Mouse (Mus musculus) embryonic fibroblast, embryonic 13.5 days (primary cell): Measurements from ENCODE around the gene Rhoq. TPM values are rescaled to one million over a fixed set of nuclear protein-coding genes. Genes with fewer than 3 reads are reported as not detected.

Source experiments
- H3K27ac ChIP-seq: 2 replicates; pipeline ENCODE4 v1.5.1; 2012; ENCODE audit warnings: low read length, control low read depth, inconsistent platforms; ENCODE audit not compliant: insufficient read depth
- H3K4me1 ChIP-seq: 2 replicates; pipeline ENCODE4 v1.6.1; 2011; ENCODE audit warnings: low read length; ENCODE audit not compliant: control insufficient read depth, insufficient read depth
- H3K4me3 ChIP-seq: 2 replicates; pipeline ENCODE4 v1.5.1; 2011; ENCODE audit warnings: mild to moderate bottlenecking, control low read depth, low read length; ENCODE audit not compliant: insufficient read depth
- CTCF ChIP-seq: IDR thresholded peaks from 2 replicates; pipeline ENCODE4 v1.5.1; 2011; ENCODE audit warnings: mild to moderate bottlenecking, control low read depth, low read length, moderate library complexity, borderline replicate concordance; ENCODE audit not compliant: insufficient read depth
- POLR2A ChIP-seq: IDR thresholded peaks from 2 replicates; pipeline ENCODE4 v1.6.1; 2011; ENCODE audit warnings: low read depth, mild to moderate bottlenecking, control low read depth, low read length, moderate library complexity
- polyA plus RNA-seq: library from polyadenylated mRNA; stranded (reverse); fragments of >200 nt; gene quantifications from 2 replicates; pipeline ENCODE4 v1.2.4, GENCODE M21; 2011; ENCODE audit warnings: low read depth; ENCODE audit not compliant: missing spikeins, insufficient read length

Gene Rhoq
- polyA plus RNA-seq, 1 experiment, result 177 TPM

GRCm38 (mm10) chr17:87025269-87025949, 62.5 kb downstream of the Rhoq start, which contains the start of the genes Pigf and Cript:
Gene Pigf, minus strand, starts transcription at chr17:87025406.
Gene Cript, plus strand, starts transcription at chr17:87025550.
- Histone ChIP-seq H3K27ac (no peak within 1 kb of the TSS), H3K4me1 (no peaks in the 10 kb centered on the region; the same call in 1 of the 2 replicates), H3K4me3 (peak within 1 kb of the TSS; percentile 100)
- TF ChIP-seq POLR2A (peak; percentile 66), CTCF (no peak)

GRCm38 (mm10) chr17:87036141-87037073, 73.5 kb downstream of the Rhoq start:
- no peak overlapping the region for H3K4me3 ChIP-seq
- no peak for TF ChIP-seq CTCF
- no peak for TF ChIP-seq POLR2A
- H3K4me1 ChIP-seq, result no peaks in the 10 kb centered on the region
- no peak overlapping the region for H3K27ac ChIP-seq

DNA sequence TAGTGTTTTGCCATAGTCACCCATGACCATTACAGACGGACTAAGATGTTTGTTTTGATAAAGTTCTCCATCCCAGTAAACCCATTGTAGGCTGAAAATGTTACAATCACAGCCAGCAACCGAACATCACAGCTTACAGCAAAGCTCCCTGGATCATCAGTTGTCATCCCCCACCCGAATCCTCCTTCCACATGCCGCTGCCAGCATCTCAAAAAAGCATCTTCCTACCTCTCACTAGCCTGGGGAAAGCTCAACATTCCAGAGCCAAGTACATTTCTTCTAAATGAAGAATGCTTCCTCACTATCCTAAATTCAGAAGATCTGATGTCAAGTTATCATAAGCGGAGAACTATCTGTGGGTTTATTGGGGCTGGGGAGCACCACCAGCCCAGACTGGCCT, 75.6 kb downstream of the Rhoq start:
- Histone ChIP-seq H3K27ac (no peak overlapping the region), H3K4me3 (no peak overlapping the region), H3K4me1 (no peaks in the 10 kb centered on the region)
- TF ChIP-seq CTCF, result no peak

GRCm38 (mm10) chr17:87041739-87042138, 78.9 kb downstream of the Rhoq start:
- TF ChIP-seq CTCF (no peak), POLR2A (no peak)
- H3K4me3 ChIP-seq, result no peak overlapping the region
- no peaks in the 10 kb centered on the region for H3K4me1 ChIP-seq
- H3K27ac ChIP-seq, result no peak overlapping the region

DNA sequence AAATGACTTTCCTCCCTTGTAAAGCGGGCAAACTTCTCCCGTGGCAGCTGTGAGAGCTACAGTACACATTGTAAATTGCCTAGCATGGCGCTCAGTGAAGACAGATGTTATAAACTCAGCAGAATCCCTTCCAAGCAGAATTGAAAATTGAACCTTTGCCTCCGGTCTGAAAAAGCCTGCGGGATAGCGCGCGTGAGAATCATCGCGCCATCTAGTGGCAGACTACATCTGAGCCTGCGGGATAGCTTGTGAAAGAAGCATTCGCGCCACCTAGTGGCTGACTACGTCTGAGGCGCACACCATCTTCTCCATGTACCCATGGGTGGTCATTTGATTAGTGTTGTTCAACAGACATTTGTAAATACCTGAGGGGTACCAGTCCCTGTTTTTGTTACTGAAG, 81.5 kb downstream of the Rhoq start:
- Histone ChIP-seq H3K27ac (no peak overlapping the region), H3K4me3 (no peak overlapping the region), H3K4me1 (no peaks in the 10 kb centered on the region)
- TF ChIP-seq CTCF, result peak; percentile 100
- no peak for TF ChIP-seq POLR2A

GRCm38 (mm10) chr17:87044796-87045195, 81.9 kb downstream of the Rhoq start:
- TF ChIP-seq CTCF (no peak), POLR2A (no peak)
- H3K4me1 ChIP-seq, result no peaks in the 10 kb centered on the region
- H3K27ac ChIP-seq, result no peak overlapping the region
- H3K4me3 ChIP-seq, result no peak overlapping the region

Other genes starting within 250 kb of the Rhoq start
- 3.0 and 3.3 TPM in 2 replicates for gene Epas1, start 209.4 kb upstream of the Rhoq start, polyA plus RNA-seq
- gene Tmem247, start 45.7 kb upstream of the Rhoq start, polyA plus RNA-seq, result not detected in 2 replicates
- gene Atp6v1e2, start 15.2 kb upstream of the Rhoq start, polyA plus RNA-seq, result not detected in 2 replicates
- gene Pigf, start 62.3 kb downstream of the Rhoq start, polyA plus RNA-seq, result 17.9 and 19.5 TPM in 2 replicates
- 49.1 and 53.6 TPM in 2 replicates for gene Cript, start 62.5 kb downstream of the Rhoq start, polyA plus RNA-seq
- gene Socs5, start 144.6 kb downstream of the Rhoq start, polyA plus RNA-seq, result 60.0 and 74.9 TPM in 2 replicates